Mouse (Mus musculus): ENCODE results near the gene Dpf3.

- no peak for TF ChIP-seq TAL1 (IDR thresholded peaks at IDR 0.05; ENCODE audit: low read length)
- TF ChIP-seq GATA1 (IDR thresholded peaks at IDR 0.05; ENCODE audit: low read length) = no peak
These were observed 25.7 kb upstream of the Dpf3 start for GRCm38 (mm10) chr12:83513185-83513584.

Measured in erythroblast, embryonic 14.5 days (primary cell).